Mouse (Mus musculus) heart, adult 2 months (tissue): ENCODE results near the gene Pcsk6. TPM values are rescaled to one million over a fixed set of nuclear protein-coding genes. Genes with fewer than 3 reads are reported as not detected.
A peak's percentile ranks its signal among the peaks of the same experiment; 100 is the strongest.

Experiments used
- DNase-seq, 2 experiments: peaks; one replicate each; pipeline ENCODE4 v3.0.0; 2021
- H3K27ac ChIP-seq: fragments of 200-600 bp; 2 replicates; pipeline ENCODE4 v1.8.1; 2022
- H3K27me3 ChIP-seq: fragments of 200-500 bp; 2 replicates; pipeline ENCODE4 v1.6.1; 2012; ENCODE audit warnings: mild to moderate bottlenecking, low read length, inconsistent platforms, mixed read lengths; ENCODE audit not compliant: control insufficient read depth, insufficient read depth
- H3K36me3 ChIP-seq: fragments of 200-500 bp; 2 replicates; pipeline ENCODE4 v1.6.1; 2012; ENCODE audit warnings: low read length, inconsistent platforms; ENCODE audit not compliant: control insufficient read depth, insufficient read depth
- H3K4me1 ChIP-seq: fragments of 200-500 bp; 2 replicates; pipeline ENCODE4 v1.6.1; 2011; ENCODE audit warnings: low read length; ENCODE audit not compliant: control insufficient read depth, insufficient read depth
- H3K4me3 ChIP-seq: fragments of 200-600 bp; 2 replicates; pipeline ENCODE4 v1.8.1; 2022
- H3K79me2 ChIP-seq: fragments of 200-500 bp; replicated peaks from 2 replicates; pipeline ENCODE4 v1.6.1; 2012; ENCODE audit warnings: mild to moderate bottlenecking, inconsistent platforms, low read length, moderate library complexity, mixed read lengths; ENCODE audit not compliant: control insufficient read depth, insufficient read depth
- H3K9ac ChIP-seq: fragments of 200-500 bp; 2 replicates; pipeline ENCODE4 v1.6.1; 2012; ENCODE audit warnings: low read depth, mild to moderate bottlenecking, control low read depth, inconsistent platforms, low read length, mixed read lengths
- CTCF ChIP-seq: fragments of 200-600 bp; IDR thresholded peaks from 2 replicates; pipeline ENCODE4 v1.8.1; 2022; ENCODE audit warnings: antibody characterized with exemption, mild to moderate bottlenecking, moderate library complexity
- EP300 ChIP-seq: fragments of 200-500 bp; IDR thresholded peaks from 2 replicates; pipeline ENCODE4 v1.6.1; 2011; ENCODE audit warnings: low read depth, low read length, control low read depth; ENCODE audit not compliant: insufficient read depth
- POLR2A ChIP-seq: fragments of 200-500 bp; IDR thresholded peaks from 2 replicates; pipeline ENCODE4 v1.6.1; 2011; ENCODE audit warnings: mild to moderate bottlenecking, low read depth, low read length, control low read depth; ENCODE audit not compliant: insufficient read depth
- WGBS: fragments of 180-500 bp; shearing (Covaris S2); methylation state at CpG from one replicate; pipeline ENCODE4 v1.1.7; 2018; 5-methylcytosine and 5-hydroxymethylcytosine counted together
- intact Hi-C: fragments of 180-260 bp; cut with DNase I; formaldehyde crosslinking; loops from one replicate; pipeline ENCODE4 v1.15.1; 2025
- polyA plus RNA-seq: library from polyadenylated mRNA; depleted of rRNA; stranded (reverse); fragments of >200 nt; gene quantifications from 2 replicates; pipeline ENCODE4 v1.2.3, GENCODE M21; 2012
- total RNA-seq, 2 experiments: library from RNA; stranded (reverse); gene quantifications; 2 replicates each; pipeline ENCODE4 v1.2.3; 2021

Pcsk6 gene
- total and polyA plus RNA-seq, 3 experiments, result 27.9 to 44.0 (median 36.0) TPM

- Histone ChIP-seq H3K4me1 (no peaks in the 10 kb centered on the region), H3K9ac (no peak overlapping the region), H3K4me3 (no peak overlapping the region), H3K36me3 (no peaks in the 10 kb centered on the region), H3K27ac (no peak overlapping the region), H3K79me2 (no peaks in the 10 kb centered on the region), H3K27me3 (no peaks in the 10 kb centered on the region)
- 43% methylated on average over 4 of the region's 4 CpGs for WGBS
- intact Hi-C loops, result no loop called here
- TF ChIP-seq CTCF (no peak), EP300 (no peak), POLR2A (no peak)
- DNase-seq, result no peak
Measured at GRCm38 (mm10) chr7:65878234-65878633, 16.7 kb downstream of the Pcsk6 start.

GRCm38 (mm10) chr7:65879330-65879729 is 17.8 kb downstream of the Pcsk6 start:
- no peaks in the 10 kb centered on the region for H3K27me3 ChIP-seq
- 73% methylated on average over 7 of the region's 9 CpGs for WGBS

GRCm38 (mm10) chr7:65880666-65881289 is 19.2 kb downstream of the Pcsk6 start:
- Histone ChIP-seq H3K79me2 (no peaks in the 10 kb centered on the region), H3K27me3 (no peaks in the 10 kb centered on the region), H3K27ac (no peak overlapping the region), H3K4me1 (no peaks in the 10 kb centered on the region), H3K4me3 (peak overlapping the region; percentile 13), H3K36me3 (no peaks in the 10 kb centered on the region), H3K9ac (no peak overlapping the region)
- DNase-seq, result no peak
- WGBS, result 52% methylated on average over 5 of the region's 5 CpGs
- intact Hi-C loops, result no loop called here
- no peak for TF ChIP-seq EP300

More at GRCm38 (mm10) chr7:65879330-65879729, 17.8 kb downstream of the Pcsk6 start:
- no peaks in the 10 kb centered on the region for H3K79me2 ChIP-seq
- no peak overlapping the region for H3K9ac ChIP-seq
- H3K4me1 ChIP-seq, result no peaks in the 10 kb centered on the region
- no peak overlapping the region for H3K4me3 ChIP-seq
- H3K36me3 ChIP-seq, result no peaks in the 10 kb centered on the region
- no peak for TF ChIP-seq EP300
- TF ChIP-seq CTCF, result no peak
- TF ChIP-seq POLR2A, result no peak
- DNase-seq, result no peak
- intact Hi-C loops, result no loop called here
- H3K27ac ChIP-seq, result no peak overlapping the region

- 22% methylated on average over 12 of the region's 12 CpGs for WGBS
- H3K4me1 ChIP-seq, result no peaks in the 10 kb centered on the region
- DNase-seq, result peak; percentile 53
- no peak for TF ChIP-seq CTCF
- TF ChIP-seq POLR2A, result no peak
- TF ChIP-seq EP300, result no peak
- H3K9ac ChIP-seq, result no peak overlapping the region
- H3K79me2 ChIP-seq, result no peaks in the 10 kb centered on the region
- H3K36me3 ChIP-seq, result no peaks in the 10 kb centered on the region
- H3K4me3 ChIP-seq, result peak overlapping the region; percentile 13
- H3K27me3 ChIP-seq, result no peaks in the 10 kb centered on the region
- intact Hi-C loops, result no loop called here
- peak overlapping the region; percentile 23; the same call in 1 of the 2 replicates for H3K27ac ChIP-seq
Measured at GRCm38 (mm10) chr7:65881290-65881688, 19.8 kb downstream of the Pcsk6 start.

GRCm38 (mm10) chr7:65884928-65885327 is 23.4 kb downstream of the Pcsk6 start:
- TF ChIP-seq POLR2A (no peak), CTCF (no peak), EP300 (no peak)
- no peaks in the 10 kb centered on the region for H3K4me1 ChIP-seq
- H3K4me3 ChIP-seq, result no peak overlapping the region
- no peak overlapping the region for H3K9ac ChIP-seq
- no peaks in the 10 kb centered on the region for H3K36me3 ChIP-seq
- 46% methylated on average over 4 of the region's 4 CpGs for WGBS
- DNase-seq, result no peak
- no peaks in the 10 kb centered on the region for H3K27me3 ChIP-seq
- H3K79me2 ChIP-seq, result no peaks in the 10 kb centered on the region
- intact Hi-C loops, result no loop called here
- no peak overlapping the region for H3K27ac ChIP-seq

- no peaks in the 10 kb centered on the region for H3K4me1 ChIP-seq
- intact Hi-C loops, result no loop called here
- no peaks in the 10 kb centered on the region for H3K79me2 ChIP-seq
- no peak overlapping the region for H3K27ac ChIP-seq
- H3K9ac ChIP-seq, result no peak overlapping the region
- no peak overlapping the region for H3K4me3 ChIP-seq
- no peak for DNase-seq
- no peaks in the 10 kb centered on the region for H3K36me3 ChIP-seq
- no peaks in the 10 kb centered on the region for H3K27me3 ChIP-seq
- TF ChIP-seq POLR2A (no peak), EP300 (no peak), CTCF (peak; percentile 28)
- 96% methylated on average over 6 of the region's 6 CpGs for WGBS
Measured at GRCm38 (mm10) chr7:65885819-65886218, 24.3 kb downstream of the Pcsk6 start.
